Mouse (Mus musculus) left cerebral cortex, adult 11 months (tissue): ENCODE results near the gene Cage1.

ENCODE experiments used
- DNase-seq: peaks from one replicate; pipeline ENCODE4 v3.0.0; 2022; ENCODE audit warnings: low spot score

Gene Cage1

DNA sequence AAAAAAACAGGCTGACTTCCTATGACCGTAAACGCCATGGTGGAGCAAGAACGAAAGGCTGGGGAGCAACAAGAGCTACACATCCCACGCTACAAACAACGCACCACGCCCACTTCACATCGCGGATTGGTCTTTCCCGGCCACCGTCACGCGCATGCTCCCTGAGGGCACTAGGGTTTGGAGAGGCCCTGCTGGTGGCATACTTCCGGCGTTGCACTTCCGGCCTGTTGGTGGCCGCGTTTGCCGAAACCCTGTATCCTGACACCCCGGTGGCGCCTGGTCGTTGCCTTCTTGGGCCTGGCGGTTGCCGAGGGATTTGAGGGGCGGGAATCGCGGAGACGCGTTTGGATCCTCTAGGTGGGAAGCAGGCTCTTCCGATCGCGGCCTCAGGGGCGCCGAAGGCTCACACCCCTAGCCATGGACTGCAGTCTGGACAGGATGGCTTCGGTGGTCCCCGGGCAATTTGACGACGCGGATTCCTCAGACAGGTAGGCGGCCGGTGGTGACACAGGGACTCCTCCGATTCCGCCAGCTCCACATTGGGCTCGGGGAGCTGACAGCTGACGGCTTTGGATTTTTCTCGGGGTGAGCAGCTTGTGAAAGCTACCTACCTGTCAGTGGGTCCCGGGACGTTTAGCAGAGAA, at the start of gene Cage1:
Cage1 (minus strand) TSS at position 26 of the 644 bp plus-strand sequence.
- peak; percentile 94 for DNase-seq

DNA sequence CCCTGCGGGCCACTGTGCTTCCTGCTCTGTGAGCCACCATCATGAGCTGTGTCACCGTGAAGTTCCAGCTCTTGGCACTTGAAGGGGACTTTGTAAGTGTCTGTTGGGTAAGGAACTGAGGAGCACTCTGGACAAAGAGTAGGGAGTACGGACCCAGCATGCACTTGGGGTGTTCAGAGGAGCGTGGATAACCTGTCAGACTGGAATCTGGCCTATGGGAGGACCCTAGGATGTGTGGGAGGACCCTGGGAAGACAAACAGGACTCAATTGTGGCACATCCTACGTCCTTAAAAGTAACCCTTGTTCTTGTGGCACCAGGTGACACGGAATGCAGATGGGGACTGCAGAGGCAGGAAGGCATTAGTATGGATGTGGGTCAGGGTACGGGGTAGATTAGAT, 44.3 kb upstream of the Cage1 start:
- DNase-seq, result no peak

DNA sequence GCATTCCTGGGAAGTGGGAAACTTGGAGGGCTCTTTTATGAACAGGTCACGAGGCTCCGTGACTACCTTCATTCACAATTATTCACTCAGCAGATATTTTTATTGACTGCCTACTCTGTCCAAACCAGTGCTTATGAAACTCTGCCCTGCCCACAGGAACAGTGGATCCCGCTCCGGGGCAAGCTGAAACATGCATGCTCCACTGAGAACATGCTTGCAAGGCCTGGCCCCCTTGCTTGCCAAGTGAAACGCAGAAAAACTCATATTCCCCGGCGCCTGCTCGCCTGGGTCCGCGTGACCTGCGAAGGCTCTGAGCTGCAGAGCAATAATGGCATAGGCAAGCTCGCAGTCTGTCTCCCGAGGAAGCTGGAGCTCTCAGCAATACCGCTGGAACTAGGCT, 43.9 kb upstream of the Cage1 start:
- DNase-seq, result no peak

DNA sequence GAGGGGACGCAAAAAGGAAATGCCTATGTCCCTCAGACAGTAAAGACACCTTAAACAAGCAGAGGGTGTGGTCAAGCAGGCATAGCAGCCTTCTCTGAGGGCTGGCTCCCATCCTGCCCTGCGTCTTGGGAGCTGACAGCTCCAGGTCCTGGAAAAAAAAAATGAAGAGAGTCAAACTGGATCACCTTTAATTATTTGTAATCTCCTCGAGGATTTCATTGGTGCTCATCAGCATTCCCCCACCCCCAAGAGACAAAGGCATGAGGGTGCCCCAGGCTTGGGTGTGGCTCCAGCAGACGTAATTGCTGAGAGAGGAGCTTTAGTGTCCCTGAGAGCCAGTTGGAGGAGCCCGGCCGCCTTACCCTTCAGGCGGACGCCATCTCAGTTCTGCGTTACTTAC, 43.1 kb upstream of the Cage1 start:
- no peak for DNase-seq

DNA sequence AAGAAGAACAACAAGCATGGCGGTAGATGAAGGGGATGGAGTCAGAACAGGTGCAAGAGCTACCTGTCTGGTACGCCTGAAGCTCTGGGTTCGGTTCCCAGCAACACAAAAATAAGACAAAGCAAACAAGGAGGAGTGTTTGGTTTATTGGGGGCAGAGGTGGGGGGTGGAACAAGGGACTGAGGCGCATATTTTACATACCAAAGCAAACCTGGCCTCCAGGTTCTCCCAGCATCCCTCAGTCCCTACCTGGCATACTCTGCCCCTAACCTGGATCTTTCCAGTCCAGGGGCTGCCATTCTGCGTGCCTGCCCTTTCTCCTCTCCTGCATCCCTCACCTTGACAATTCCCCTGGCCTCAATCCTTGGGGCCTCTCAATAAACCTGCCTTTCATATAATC, 42.5 kb upstream of the Cage1 start:
- no peak for DNase-seq

DNA sequence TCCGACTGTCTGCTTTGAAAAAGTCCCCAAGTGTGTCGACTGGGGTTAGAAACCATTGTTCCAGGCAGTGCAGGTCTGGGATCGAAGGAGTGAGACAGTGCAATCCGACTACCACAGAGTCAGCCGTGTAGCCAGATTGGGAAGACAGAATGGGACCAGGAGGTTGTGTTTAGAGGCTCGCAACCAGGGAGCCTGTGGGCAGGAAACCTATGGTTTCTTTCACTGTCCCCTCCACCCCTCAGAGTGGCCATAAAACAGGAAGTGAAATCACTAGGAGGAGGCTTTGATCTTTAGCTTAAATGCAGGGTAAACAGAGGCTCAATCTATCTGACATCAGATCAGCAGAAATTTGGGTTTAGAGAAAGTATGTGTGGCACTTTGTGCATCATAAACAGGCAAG, 42.0 kb upstream of the Cage1 start:
- DNase-seq, result no peak

DNA sequence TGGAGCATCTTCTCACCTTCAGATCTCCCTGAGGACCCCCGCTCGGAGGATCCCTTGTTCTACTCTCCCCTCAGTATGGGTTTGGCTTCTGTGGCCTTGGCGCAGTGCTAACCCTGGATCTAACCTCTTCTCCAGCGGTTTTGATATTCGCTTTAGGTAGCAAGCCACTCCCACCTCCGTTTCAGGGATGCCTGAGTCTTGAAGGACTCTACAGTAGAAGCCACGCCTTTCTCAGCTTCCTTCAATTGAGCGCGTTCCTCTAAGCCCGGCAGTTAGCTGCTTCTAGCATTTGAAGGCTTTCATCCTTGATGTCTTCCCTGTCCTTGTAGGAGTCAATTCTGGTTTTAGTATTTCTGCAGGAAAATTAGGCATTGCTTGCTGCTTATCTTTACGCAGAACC, 40.2 kb upstream of the Cage1 start:
- DNase-seq, result no peak

DNA sequence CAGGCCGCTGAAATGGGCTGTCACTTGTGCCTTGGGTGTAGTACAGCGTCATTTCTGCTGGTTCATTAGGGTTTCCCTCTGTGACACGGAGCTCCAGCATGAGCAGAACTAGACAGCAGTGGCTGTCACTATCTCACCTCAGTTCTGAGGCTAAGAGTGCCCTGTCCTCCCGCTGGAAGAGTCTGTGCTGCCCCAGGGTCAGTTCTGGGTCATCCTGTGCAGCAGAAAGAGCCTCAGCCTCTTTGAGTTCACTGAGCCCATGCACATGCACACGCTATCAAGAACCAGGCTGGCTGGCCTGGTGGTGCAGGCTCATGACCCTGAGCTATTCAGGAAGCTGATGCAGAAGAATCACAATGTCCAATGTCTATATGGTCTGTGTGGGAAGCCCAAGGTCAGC, 37.5 kb upstream of the Cage1 start:
- DNase-seq, result no peak

DNA sequence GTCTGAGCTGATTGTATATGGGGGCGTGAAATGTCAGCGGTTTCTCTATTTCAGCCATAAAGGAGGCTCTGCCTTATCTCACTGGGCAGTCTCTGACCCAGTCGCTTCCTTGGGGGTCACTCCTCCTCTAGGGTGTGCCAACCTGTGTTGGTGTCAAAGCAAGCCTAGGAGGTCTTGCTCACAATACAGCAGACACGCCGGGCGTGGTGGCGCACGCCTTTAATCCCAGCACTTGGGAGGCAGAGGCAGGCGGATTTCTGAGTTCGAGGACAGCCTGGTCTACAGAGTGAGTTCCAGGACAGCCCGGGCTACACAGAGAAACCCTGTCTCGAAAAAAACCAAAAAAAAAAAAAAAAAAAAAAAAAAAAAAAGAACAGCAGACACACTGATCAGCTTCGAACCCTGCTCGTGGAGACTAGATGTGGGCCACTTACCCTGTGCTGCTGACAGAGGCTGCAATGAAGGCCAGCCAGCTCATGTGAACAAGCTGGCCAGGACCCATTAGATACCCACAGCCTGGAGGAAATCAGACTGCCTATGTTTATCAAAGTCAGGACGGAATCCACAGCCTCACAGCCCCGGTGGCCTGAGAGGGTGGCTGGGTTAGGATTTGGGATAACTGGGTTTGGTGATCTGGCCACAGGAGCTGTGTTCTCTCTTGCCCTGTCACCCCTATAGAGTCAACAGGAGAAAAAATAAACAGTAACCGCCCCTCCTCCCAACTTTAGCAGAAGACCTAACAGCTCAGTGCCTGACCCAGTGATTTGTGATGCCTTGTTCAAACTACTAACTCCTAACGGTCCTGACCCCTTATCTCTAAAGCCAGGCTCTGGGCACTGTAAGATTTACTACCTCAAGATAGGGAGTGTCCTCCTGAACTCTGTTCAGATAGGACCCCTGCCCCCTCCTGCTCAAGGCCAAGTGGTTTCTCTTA, 36.8 kb upstream of the Cage1 start:
- DNase-seq, result no peak

DNA sequence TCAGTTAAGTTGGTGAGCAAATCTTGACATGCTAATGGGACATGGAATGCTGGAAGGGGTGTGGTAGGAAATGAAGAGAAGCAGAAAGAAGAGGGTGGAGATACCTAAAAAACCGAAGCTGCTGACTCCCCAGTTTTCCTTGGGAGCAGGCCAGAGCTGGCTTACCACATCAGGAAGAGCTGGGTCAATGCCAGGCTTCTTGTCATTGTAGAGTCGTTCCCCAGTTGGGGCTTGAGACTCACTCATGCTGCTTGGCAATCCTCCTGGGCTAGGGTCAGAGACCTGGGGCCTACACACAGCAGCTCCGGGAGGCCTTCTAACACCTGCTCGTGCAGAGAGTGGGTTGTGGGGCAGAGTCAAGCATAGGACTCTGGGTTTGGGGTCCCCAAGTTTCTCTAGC, 34.1 kb upstream of the Cage1 start:
- no peak for DNase-seq

DNA sequence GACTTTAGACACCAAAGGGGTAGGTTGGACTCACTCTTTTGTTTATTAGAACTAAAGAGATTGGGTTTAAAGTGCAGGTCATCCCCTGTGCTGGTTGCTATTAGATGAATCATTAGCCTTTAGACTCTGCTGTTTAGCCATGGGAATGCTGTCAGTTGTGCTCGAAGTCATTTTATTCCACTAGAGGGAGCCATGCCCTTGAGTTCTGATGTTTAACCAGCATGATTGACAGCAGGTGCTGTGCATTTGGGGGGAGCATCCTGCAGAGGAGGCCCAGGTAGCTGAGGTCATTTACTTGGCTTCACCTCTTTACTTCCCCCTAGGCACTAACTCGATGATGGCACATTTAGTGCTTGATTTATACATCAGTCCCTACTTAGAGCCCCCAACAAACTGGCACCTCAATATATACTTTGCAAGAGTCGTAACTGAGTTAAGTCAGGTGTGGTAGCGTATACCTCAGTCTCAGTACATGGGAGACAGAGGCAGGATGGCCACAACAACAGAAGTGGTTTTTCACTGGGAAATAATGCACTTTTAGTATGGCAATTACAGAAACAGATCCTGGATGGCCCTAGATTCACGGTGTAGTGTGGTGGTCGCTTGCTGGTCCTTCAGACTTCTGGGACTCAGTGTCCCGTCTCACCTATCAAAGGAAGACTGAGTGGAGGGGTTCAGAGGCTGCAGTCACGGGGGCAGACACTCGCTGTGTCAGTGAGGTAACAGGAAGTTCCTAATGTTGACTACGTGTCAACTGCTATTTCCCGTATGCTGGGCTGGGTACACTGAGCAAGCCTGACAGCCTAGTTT, 28.2 kb upstream of the Cage1 start:
- peak; percentile 31 for DNase-seq

DNA sequence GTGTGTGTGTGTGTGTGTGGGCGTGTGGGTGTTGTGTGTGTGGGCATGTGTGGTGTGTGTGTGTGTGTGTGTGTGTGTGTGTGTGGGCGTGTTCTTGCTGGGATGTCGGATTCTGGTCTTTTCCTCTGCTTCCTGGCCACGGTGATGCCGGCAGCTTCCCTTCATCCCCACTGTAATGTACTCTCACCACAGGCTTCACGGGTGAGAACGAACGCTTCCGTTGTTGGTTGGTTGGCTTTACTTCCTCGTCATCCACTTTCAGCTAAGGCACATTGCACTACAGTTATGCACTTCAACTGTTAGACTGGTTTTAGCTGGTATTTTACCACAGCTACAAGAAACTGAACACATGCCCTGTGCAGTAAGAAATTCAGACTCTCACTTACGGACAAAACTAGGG, 25.8 kb upstream of the Cage1 start:
- no peak for DNase-seq

DNA sequence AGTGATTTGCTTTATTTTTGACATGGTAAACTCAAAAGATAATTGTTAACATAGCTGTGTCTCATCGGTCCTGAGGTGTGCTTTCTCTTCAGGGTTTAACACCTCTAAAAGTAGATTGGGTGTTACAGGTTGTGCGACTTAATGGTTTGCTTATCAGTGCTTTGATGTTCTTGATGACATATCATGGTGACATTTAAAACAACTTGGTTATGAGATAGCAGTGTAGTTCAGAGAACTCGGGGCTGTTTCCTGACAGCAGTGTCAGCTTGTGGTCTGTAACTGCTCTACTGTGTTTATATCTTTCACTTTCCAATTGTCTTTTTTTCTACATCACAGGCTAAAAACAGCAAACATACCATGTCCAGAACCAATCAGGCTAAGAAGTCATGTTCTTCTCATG, 13.0 kb upstream of the Cage1 start:
- no peak for DNase-seq

DNA sequence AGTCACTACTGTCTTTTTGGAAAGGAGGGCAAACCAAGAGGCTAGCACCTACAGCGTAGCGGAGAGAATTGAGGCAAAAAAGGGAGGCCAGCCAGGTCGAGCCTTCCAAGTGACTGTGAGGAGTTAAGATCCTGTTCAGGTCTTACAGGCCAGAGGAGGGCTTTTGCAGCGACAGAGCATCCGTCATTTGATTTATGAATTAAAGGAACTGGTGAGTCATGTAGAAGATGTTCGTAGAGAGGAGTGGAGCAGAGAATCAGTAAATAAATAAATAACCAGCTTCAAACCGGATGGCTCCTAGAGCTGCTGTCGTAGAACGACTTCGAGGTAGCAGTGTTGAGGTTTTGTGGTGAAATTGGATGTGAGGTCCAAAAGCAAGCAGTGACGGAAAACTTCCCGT, 942 bp upstream of the Cage1 start:
- DNase-seq, result no peak

DNA sequence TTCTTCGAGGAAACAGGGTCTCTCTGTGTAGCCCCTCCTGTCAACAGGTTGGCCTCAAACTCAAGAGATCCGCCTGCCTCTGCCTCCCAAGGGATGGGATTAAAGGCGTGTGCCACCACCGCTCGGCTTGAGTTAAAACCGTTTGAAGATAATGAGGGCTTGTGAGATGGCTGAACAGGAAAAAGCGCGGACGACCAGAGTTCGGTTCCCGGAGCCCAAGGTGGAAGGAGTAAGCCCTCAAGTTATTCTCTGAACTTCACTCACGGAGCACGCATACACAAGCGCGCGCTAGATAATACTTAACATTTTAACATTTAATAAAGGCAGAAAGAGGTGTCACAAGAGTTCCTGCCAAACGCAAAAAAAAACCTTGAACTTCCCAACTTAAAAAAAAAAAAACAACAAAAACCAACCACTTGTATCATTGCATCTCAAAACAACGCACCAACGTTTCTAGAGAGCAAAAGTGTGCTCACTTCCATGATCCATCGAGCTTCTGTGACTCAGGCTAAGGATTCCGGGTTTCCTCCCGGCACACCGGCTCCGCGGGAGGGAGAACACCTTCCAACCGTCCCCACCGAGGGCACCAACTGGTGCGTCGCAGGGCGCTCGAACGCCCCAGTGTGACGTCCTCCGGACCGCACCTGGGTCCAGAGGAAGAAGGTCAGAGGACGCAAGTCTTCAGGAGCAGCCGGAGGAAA, 376 bp downstream of the Cage1 start, which contains the start of gene Riok1:
Riok1 (plus strand) TSS at position 653 of the 701 bp plus-strand sequence.
- no peak for DNase-seq

DNA sequence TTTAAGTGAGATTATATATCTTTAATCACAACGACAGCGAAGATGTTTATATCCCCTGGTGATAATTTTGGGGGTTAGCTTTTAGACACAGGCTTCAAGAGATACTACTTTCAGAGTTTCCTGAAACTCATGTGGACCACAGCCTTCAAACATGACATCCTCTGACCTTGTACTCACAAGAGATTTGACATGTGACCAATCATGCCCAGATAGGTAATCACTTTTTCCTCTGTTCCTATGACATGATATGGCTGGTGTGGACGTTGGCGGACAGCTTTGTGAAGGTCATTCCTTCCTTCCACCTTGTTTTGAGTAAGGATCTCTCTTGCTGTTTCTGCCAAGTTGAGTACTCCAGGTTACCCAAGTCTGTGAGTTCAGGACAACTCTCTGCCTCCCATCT, 8.5 kb downstream of the Cage1 start:
- DNase-seq, result no peak

DNA sequence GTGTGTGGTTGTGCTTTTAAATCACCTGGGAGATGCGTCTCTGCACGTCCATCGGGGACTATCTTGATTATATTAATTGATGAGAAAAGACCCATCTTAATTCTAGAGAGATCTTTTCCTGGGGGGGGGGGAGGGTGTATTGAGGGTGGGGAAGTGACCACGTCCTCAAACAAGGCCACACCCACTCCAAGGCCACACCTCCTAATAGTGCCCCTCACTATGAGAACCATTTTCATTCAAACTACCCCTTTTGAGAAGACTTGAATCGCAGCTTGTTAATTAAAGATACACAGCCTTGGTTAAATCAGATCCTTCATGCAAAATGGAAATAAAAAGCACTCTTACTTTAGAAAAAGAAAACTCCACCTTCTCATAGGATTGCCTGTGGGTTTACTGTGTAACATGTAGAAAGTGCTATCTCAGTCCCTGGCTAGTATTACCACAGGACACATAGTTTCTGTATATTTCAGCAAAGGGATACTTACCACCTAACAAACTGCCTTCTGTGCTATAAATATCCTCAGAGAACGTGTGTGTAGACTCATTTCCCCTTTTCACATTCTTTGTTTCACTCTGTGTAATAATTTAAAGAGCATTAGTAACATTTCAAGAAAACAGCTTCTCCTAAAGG, 9.1 kb downstream of the Cage1 start:
- no peak for DNase-seq

DNA sequence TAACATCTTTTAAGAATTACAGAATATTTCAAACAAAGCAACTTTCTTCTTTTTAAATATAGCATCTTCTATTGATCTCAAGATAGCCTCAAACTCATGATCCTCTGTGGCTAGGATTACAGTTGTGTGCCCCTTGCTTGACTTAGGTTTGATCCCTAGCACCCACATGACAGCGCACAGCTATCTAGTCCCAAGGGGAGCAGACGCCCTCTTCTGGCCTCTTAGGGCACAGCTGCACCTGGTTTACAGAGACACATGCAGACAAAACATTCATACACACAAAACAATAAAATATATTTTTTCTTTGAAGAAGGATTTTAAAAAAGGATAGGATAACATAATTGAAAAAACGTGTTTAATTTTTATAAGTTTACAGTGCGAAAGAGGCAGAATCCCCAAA, 11.0 kb downstream of the Cage1 start:
- no peak for DNase-seq

DNA sequence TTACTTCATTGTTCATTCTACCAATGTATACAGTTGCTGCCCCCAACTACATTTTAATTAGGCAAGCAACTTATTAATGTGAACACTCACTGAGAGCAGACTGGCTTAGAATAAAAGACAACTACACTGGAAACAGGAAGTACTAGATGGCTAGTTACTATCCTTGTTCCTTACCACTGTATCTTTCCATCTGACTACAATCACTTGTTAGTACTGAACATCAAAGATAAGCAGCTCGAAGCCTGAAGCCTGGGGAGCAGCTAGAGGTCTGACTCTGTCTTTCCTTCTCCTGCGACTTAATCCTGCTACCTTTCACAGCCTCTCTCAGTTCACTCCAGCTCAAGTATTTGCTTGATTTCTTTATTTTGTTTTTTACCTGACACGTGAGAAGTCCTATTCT, 18.1 kb downstream of the Cage1 start:
- no peak for DNase-seq

DNA sequence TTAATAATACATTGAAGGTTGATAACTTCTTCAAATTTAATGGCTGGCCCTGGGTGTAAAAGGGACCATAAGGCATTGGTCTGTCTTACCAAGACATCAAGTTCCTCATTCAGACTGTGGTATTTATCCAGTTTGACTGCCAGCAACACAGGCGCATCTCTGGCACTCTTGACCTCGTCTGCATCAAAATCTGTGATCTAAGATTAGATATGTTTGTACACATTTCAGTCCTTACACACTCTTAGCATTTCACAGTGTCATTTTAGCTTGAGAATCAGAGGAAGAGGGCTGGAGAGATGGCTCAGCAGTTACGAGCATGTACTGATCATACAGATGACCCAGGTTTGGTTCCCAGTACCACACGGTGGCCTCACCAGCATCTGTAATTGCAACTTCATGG, 21.3 kb downstream of the Cage1 start:
- DNase-seq, result no peak

DNA sequence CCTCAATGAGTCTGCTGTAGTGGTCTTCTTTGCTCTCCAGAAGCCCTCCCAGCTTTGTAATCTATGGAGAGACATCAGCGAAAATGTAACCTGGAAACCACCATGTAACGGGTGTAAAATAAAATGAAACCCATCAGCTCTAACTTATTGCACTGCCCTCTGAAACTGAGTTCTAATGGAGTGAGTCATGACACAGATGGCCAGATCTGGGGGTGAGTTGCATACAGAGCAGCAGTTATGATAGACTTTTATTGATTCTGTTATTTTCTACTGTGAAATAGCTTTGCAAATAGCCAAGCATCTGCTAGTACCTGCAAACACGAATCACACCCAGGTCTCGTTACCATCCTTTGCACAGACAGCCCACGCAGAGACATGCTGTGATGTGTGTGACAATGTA, 24.4 kb downstream of the Cage1 start:
- DNase-seq, result no peak
